Mouse (Mus musculus): Measurements from ENCODE around the gene Pum3. TPM values are rescaled to one million over a fixed set of nuclear protein-coding genes. Genes with fewer than 3 reads are reported as not detected.

Gene Pum3
- 78.9 to 91.6 TPM (median 82.8 TPM) in 4 replicates for total RNA-seq (2023)

GRCm38 (mm10) chr19:27429745-27430251 is at the start of gene Pum3:
TSS of gene Pum3 (minus strand) at chr19:27429825.

Other genes with a start within 250 kb of the Pum3 start
- gene Vldlr, start 213.3 kb downstream of the Pum3 start, total RNA-seq (2023): not detected in 4 replicates
- gene Kcnv2, start 107.2 kb downstream of the Pum3 start, total RNA-seq (2023): not detected in 4 replicates

All from B cell, adult 62 days (primary cell).